14 mouse cellular contexts compared by ENCODE assay signal in the genomic region with DNA sequence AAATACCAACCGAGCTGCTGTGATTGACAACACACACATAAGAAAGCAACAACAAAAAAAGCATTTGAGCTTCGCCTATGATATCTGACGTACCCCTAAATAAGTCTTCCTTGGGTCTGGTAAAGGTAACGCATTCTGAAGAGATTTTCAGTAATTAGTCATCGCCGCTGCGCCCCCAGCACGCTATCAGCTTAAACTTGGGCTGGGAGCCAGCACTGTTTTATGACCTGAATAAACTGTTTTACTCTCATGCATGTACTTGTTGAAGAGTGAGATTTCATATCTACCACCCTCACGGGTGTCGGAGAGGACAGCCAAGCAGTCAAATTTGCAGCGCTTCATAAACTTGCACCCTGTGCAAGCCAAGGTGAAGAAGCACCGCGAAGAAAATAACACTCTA. TPM values are rescaled to one million over a fixed set of nuclear protein-coding genes. Genes with fewer than 3 reads are reported as not detected.
DNase-seq lines count a peak whose midpoint lies in the region; ATAC-seq and TF ChIP-seq lines count a peak whose summit lies in the region.
"Had no signal": no experiment of that assay in that cellular context is flagged by ENCODE, and none has a peak within 500 bp of the region (broad histone marks: within the 10 kb centered on the region; RNA-seq: fewer than 3 reads in every experiment).

No protein-coding gene starts in this region.

- no peak overlapping the region for H3K4me3 ChIP-seq in left cerebral cortex, adult 2 months
- H3K4me3 ChIP-seq in heart, embryonic 15.5 days: peak overlapping the region; percentile 20; the same call in 1 of the 2 replicates
- H3K4me3 ChIP-seq: erythroblast, embryonic 14.5 days; hindbrain, embryonic 13.5 days; liver, embryonic 15.5 days had no signal

- DNase-seq in heart, adult 11 months: peak; percentile 89
- DNase-seq in heart, adult 8-10 months (ENCODE audit: low spot score): no peak
- DNase-seq in left cerebral cortex, postnatal 4 days: peak; percentile 49
- DNase-seq in left cerebral cortex, adult 2 months (ENCODE audit: extremely low spot score in 1 of 2, low spot score in 2 of 2): no peak
- no peak for DNase-seq in right cerebral cortex, postnatal 14 days
- DNase-seq: adrenal gland, postnatal 14 days; cerebellum, adult 9-10 months; layer of hippocampus, postnatal 36 days had no signal

- H3K27me3 ChIP-seq in heart, embryonic 15.5 days: no peaks in the 10 kb centered on the region
- H3K27me3 ChIP-seq: hindbrain, embryonic 13.5 days; liver, embryonic 15.5 days had no signal

- TF ChIP-seq CTCF in left cerebral cortex, adult 2 months (IDR thresholded peaks at IDR 0.05): no peak

- ATAC-seq in heart, embryonic 15.5 days (replicated peaks; ENCODE audit: insufficient number of reproducible peaks, insufficient read depth, low FRiP score, low read depth): no peak
- ATAC-seq in megakaryocyte-erythroid progenitor cell, adult 5-6 weeks (replicated peaks; ENCODE audit: low FRiP score, low TSS enrichment, poor library complexity, severe bottlenecking): peak; percentile 66
- ATAC-seq in inflammation-experienced regulatory T-cells, adult 6 months: no peak

- peak overlapping the region; percentile 40 for H3K4me2 ChIP-seq in heart, embryonic 15.5 days
- H3K4me2 ChIP-seq: hindbrain, embryonic 13.5 days; liver, embryonic 15.5 days had no signal

- H3K36me3 ChIP-seq in heart, embryonic 15.5 days: no peaks in the 10 kb centered on the region
- H3K36me3 ChIP-seq: hindbrain, embryonic 13.5 days had no signal

- H3K27ac ChIP-seq in left cerebral cortex, adult 2 months: no peak overlapping the region
- H3K27ac ChIP-seq in heart, embryonic 15.5 days: peak overlapping the region; percentile 76
- H3K27ac ChIP-seq: hindbrain, embryonic 13.5 days; liver, embryonic 15.5 days had no signal

- H3K9me3 ChIP-seq in heart, embryonic 15.5 days (replicated peaks): no peaks in the 10 kb centered on the region
- H3K9me3 ChIP-seq: hindbrain, embryonic 13.5 days; liver, embryonic 15.5 days had no signal

- intact Hi-C loops in left cerebral cortex, postnatal 4 days (cut with DNase I): no loop called here
- intact Hi-C loops in left cerebral cortex, adult 2 months (cut with DNase I): no loop called here

- peaks cover 77% of the 10 kb centered on the region for H3K4me1 ChIP-seq in heart, embryonic 15.5 days (replicated peaks)

- WGBS in heart, embryonic 15.5 days: 22% methylated on average over 13 of the region's 13 CpGs

- peak overlapping the region; percentile 31; the same call in 1 of the 2 replicates for H3K9ac ChIP-seq in heart, embryonic 15.5 days
- H3K9ac ChIP-seq: hindbrain, embryonic 13.5 days; liver, embryonic 15.5 days had no signal

RNA-seq across cellular contexts. Expression of gene Gab1, which starts 26.7 kb away (rescaled TPM):
- 10 to 100 TPM; 33.6 to 43.1 (median 40.6) TPM for total RNA-seq in heart, adult 8-10 months (2022)
- total RNA-seq in left cerebral cortex, postnatal 4 days (2021): 10 to 100 TPM; 15.0 to 16.1 TPM
- total RNA-seq in left cerebral cortex, adult 2 months (2021): 10 to 100 TPM; 11.4 to 13.0 TPM
- polyA plus RNA-seq in heart, embryonic 15.5 days (2015; fragmentation: Nextera tagmentation; extraction: Ambion mirVana): 28.4 and 30.6 TPM in 2 replicates
- 16.9 and 22.1 TPM in 2 replicates for total RNA-seq in megakaryocyte-erythroid progenitor cell, adult 5-6 weeks (2014; fragmentation: Nextera tagmentation)
- total RNA-seq in megakaryocyte-erythroid progenitor cell, adult 5-6 weeks (2017): 4.1 and 7.9 TPM in 2 replicates
- polyA plus RNA-seq in inflammation-experienced regulatory T-cells, adult 6 months (2017; shearing (Covaris generic)): not detected

Comparison
In these comparisons a context has a peak if more than half of its experiments do, and no peak if none do; other contexts are left out.
1. DNase-seq: peak in heart, adult 11 months (single experiment) and left cerebral cortex, postnatal 4 days (single experiment); none in heart, adult 8-10 months (single experiment), left cerebral cortex, adult 2 months (0 of 2) and right cerebral cortex, postnatal 14 days (single experiment).